Mouse (Mus musculus): ENCODE measurements around the gene E130308A19Rik. TPM values are rescaled to one million over a fixed set of nuclear protein-coding genes. Genes with fewer than 3 reads are reported as not detected.

E130308A19Rik gene
- total RNA-seq, 2 experiments from 2014 or later, result 12.1 to 13.1 TPM

GRCm38 (mm10) chr4:59642039-59642438 is 16.0 kb downstream of the E130308A19Rik start:
- Histone ChIP-seq H3K27ac (no peak overlapping the region), H3K4me3 (no peak overlapping the region)
- no peak for DNase-seq (ENCODE audit: extremely low spot score in 1 of 2, low spot score in 2 of 2)
- no peak for TF ChIP-seq CTCF (IDR thresholded peaks at IDR 0.05)
- intact Hi-C loops (cut with DNase I), result no loop called here

- H3K4me3 ChIP-seq, result no peak overlapping the region
- DNase-seq (ENCODE audit: extremely low spot score in 1 of 2, low spot score in 2 of 2), result no peak
- no peak overlapping the region for H3K27ac ChIP-seq
- no peak for TF ChIP-seq CTCF (IDR thresholded peaks at IDR 0.05)
- intact Hi-C loops (cut with DNase I), result no loop called here
These were observed 16.6 kb downstream of the E130308A19Rik start for GRCm38 (mm10) chr4:59642657-59643056.

- no peak for TF ChIP-seq CTCF (IDR thresholded peaks at IDR 0.05)
These were observed 18.4 kb downstream of the E130308A19Rik start for GRCm38 (mm10) chr4:59644431-59644830.

GRCm38 (mm10) chr4:59644992-59645391 is 19.0 kb downstream of the E130308A19Rik start:
- no peak for DNase-seq (ENCODE audit: extremely low spot score in 1 of 2, low spot score in 2 of 2)
- TF ChIP-seq CTCF (IDR thresholded peaks at IDR 0.05), result no peak
- Histone ChIP-seq H3K27ac (no peak overlapping the region), H3K4me3 (no peak overlapping the region)
- intact Hi-C loops (cut with DNase I), result no loop called here

More at GRCm38 (mm10) chr4:59644431-59644830, 18.4 kb downstream of the E130308A19Rik start:
- no peak for DNase-seq (ENCODE audit: extremely low spot score in 1 of 2, low spot score in 2 of 2)
- intact Hi-C loops (cut with DNase I), result no loop called here
- Histone ChIP-seq H3K27ac (no peak overlapping the region), H3K4me3 (no peak overlapping the region)

GRCm38 (mm10) chr4:59645610-59646009 is 19.6 kb downstream of the E130308A19Rik start:
- no peak overlapping the region for H3K27ac ChIP-seq
- TF ChIP-seq CTCF (IDR thresholded peaks at IDR 0.05), result no peak
- no peak for DNase-seq (ENCODE audit: extremely low spot score in 1 of 2, low spot score in 2 of 2)
- no peak overlapping the region for H3K4me3 ChIP-seq
- intact Hi-C loops (cut with DNase I), result no loop called here

GRCm38 (mm10) chr4:59646020-59646696 is 20.1 kb downstream of the E130308A19Rik start:
- no peak overlapping the region for H3K4me3 ChIP-seq
- H3K27ac ChIP-seq, result no peak overlapping the region
- intact Hi-C loops (cut with DNase I), result no loop called here
- TF ChIP-seq CTCF (IDR thresholded peaks at IDR 0.05), result no peak
- no peak for DNase-seq (ENCODE audit: extremely low spot score in 1 of 2, low spot score in 2 of 2)

GRCm38 (mm10) chr4:59649119-59649518 is 23.1 kb downstream of the E130308A19Rik start:
- no peak overlapping the region for H3K4me3 ChIP-seq
- no peak for DNase-seq (ENCODE audit: extremely low spot score in 1 of 2, low spot score in 2 of 2)
- H3K27ac ChIP-seq, result no peak overlapping the region
- intact Hi-C loops (cut with DNase I), result no loop called here
- no peak for TF ChIP-seq CTCF (IDR thresholded peaks at IDR 0.05)

GRCm38 (mm10) chr4:59652166-59652681 is 26.2 kb downstream of the E130308A19Rik start:
- no peak for DNase-seq (ENCODE audit: extremely low spot score in 1 of 2, low spot score in 2 of 2)
- no peak for TF ChIP-seq CTCF (IDR thresholded peaks at IDR 0.05)
- H3K4me3 ChIP-seq, result no peak overlapping the region

GRCm38 (mm10) chr4:59656061-59656642 is 30.1 kb downstream of the E130308A19Rik start:
- intact Hi-C loops (cut with DNase I), result no loop called here
- no peak for DNase-seq (ENCODE audit: extremely low spot score in 1 of 2, low spot score in 2 of 2)
- no peak overlapping the region for H3K4me3 ChIP-seq
- no peak overlapping the region for H3K27ac ChIP-seq
- no peak for TF ChIP-seq CTCF (IDR thresholded peaks at IDR 0.05)

More at GRCm38 (mm10) chr4:59652166-59652681, 26.2 kb downstream of the E130308A19Rik start:
- intact Hi-C loops (cut with DNase I), result loop anchor here (5.0 kb wide), 1 partner anchor 40 kb away; no protein-coding TSS in a partner anchor
- no peak overlapping the region for H3K27ac ChIP-seq

- no peak for TF ChIP-seq CTCF (IDR thresholded peaks at IDR 0.05)
- no peak for DNase-seq (ENCODE audit: extremely low spot score in 1 of 2, low spot score in 2 of 2)
- no peak overlapping the region for H3K4me3 ChIP-seq
- H3K27ac ChIP-seq, result no peak overlapping the region
- intact Hi-C loops (cut with DNase I), result no loop called here
These were observed 36.2 kb downstream of the E130308A19Rik start for GRCm38 (mm10) chr4:59662163-59662562.

GRCm38 (mm10) chr4:59663451-59663850 is 37.4 kb downstream of the E130308A19Rik start:
- DNase-seq (ENCODE audit: extremely low spot score in 1 of 2, low spot score in 2 of 2), result no peak
- intact Hi-C loops (cut with DNase I), result no loop called here
- H3K27ac ChIP-seq, result no peak overlapping the region
- H3K4me3 ChIP-seq, result no peak overlapping the region
- TF ChIP-seq CTCF (IDR thresholded peaks at IDR 0.05), result no peak

- DNase-seq (ENCODE audit: extremely low spot score in 1 of 2, low spot score in 2 of 2), result no peak
- TF ChIP-seq CTCF (IDR thresholded peaks at IDR 0.05), result no peak
- Histone ChIP-seq H3K4me3 (no peak overlapping the region), H3K27ac (no peak overlapping the region)
- intact Hi-C loops (cut with DNase I), result no loop called here
These were observed 40.7 kb downstream of the E130308A19Rik start for GRCm38 (mm10) chr4:59666550-59667317.
